Comparison of ENCODE assay signal across 9 mouse cellular contexts in genomic region chr4:124656518-124656853, GRCm38 (mm10). TPM values are rescaled to one million over a fixed set of nuclear protein-coding genes. Genes with fewer than 3 reads are reported as not detected.
DNase-seq lines count a peak whose midpoint lies in the region; ATAC-seq lines count a peak whose summit lies in the region.
"Had no signal": no experiment of that assay in that cellular context is flagged by ENCODE, and none has a peak within 500 bp of the region (broad histone marks: within the 10 kb centered on the region; RNA-seq: fewer than 3 reads in every experiment).

Gene Pou3f1, plus strand, starts transcription at chr4:124656807.

- WGBS in heart, embryonic 15.5 days = 3% methylated on average over 15 of the region's 15 CpGs
- 1% methylated on average over 15 of the region's 15 CpGs for WGBS in hindbrain, embryonic 10.5 days
- 3% methylated on average over 15 of the region's 15 CpGs for WGBS in liver, embryonic 11.5 days

- H3K27me3 ChIP-seq in heart, embryonic 15.5 days = peaks cover 76% of the 10 kb centered on the region
- H3K27me3 ChIP-seq in hindbrain, embryonic 10.5 days (ENCODE audit: insufficient read depth, poor library complexity, severe bottlenecking) = peaks cover 89% of the 10 kb centered on the region
- peaks cover 95% of the 10 kb centered on the region for H3K27me3 ChIP-seq in liver, embryonic 11.5 days (replicated peaks; ENCODE audit: control insufficient read depth, insufficient read depth, low read length)

- peak within 1 kb of the TSS; percentile 55 for H3K9ac ChIP-seq in heart, embryonic 15.5 days
- H3K9ac ChIP-seq in liver, embryonic 11.5 days (ENCODE audit: low read depth, low read length) = peak within 1 kb of the TSS; percentile 14; the same call in 1 of the 2 replicates

- no peak within 1 kb of the TSS for H3K27ac ChIP-seq in heart, embryonic 15.5 days
- peak within 1 kb of the TSS; percentile 84 for H3K27ac ChIP-seq in hindbrain, embryonic 10.5 days
- H3K27ac ChIP-seq in liver, embryonic 11.5 days (ENCODE audit: low read depth, low read length) = no peak within 1 kb of the TSS

- peaks cover 48% of the 10 kb centered on the region for H3K4me1 ChIP-seq in heart, embryonic 15.5 days (replicated peaks)
- peaks cover 84% of the 10 kb centered on the region for H3K4me1 ChIP-seq in hindbrain, embryonic 10.5 days (replicated peaks)
- H3K4me1 ChIP-seq in liver, embryonic 11.5 days (replicated peaks; ENCODE audit: control insufficient read depth, insufficient read depth, low read length) = peaks cover 7% of the 10 kb centered on the region

- peak within 1 kb of the TSS; percentile 99 for H3K4me2 ChIP-seq in heart, embryonic 15.5 days
- H3K4me2 ChIP-seq in liver, embryonic 11.5 days = peak within 1 kb of the TSS; percentile 95

- ATAC-seq in heart, embryonic 15.5 days (replicated peaks; ENCODE audit: insufficient number of reproducible peaks, insufficient read depth, low FRiP score, low read depth) = no peak
- ATAC-seq in liver, embryonic 11.5 days (replicated peaks; ENCODE audit: low FRiP score) = no peak
- ATAC-seq in activated CD4-positive, CD25-positive, alpha-beta regulatory T cell, adult 4 months = no peak

- intact Hi-C loops in heart, postnatal 36 days (cut with DNase I) = no loop called here

- no peak for DNase-seq in heart, postnatal 36 days
- DNase-seq in brain, adult 2 months (ENCODE audit: low read depth, low spot score) = peak; percentile 57
- no peak for DNase-seq in hindbrain, embryonic 10.5 days (ENCODE audit: low spot score)
- no peak for DNase-seq in liver, embryonic 11.5 days (ENCODE audit: low spot score)
- DNase-seq in spleen, adult 18-20 months = no peak
- DNase-seq in c-Kit-positive CD71-positive TER-119-positive erythroid progenitor cells, embryonic 14.5 days (ENCODE audit: low spot score) = no peak

- H3K9me3 ChIP-seq in heart, embryonic 15.5 days (replicated peaks) = no peaks in the 10 kb centered on the region
- H3K9me3 ChIP-seq in hindbrain, embryonic 10.5 days = no peaks in the 10 kb centered on the region
- no peaks in the 10 kb centered on the region for H3K9me3 ChIP-seq in liver, embryonic 11.5 days (ENCODE audit: control insufficient read depth, low read length)

- H3K4me3 ChIP-seq in heart, embryonic 15.5 days = peak within 1 kb of the TSS; percentile 75
- peak within 1 kb of the TSS; percentile 76 for H3K4me3 ChIP-seq in hindbrain, embryonic 10.5 days
- peak within 1 kb of the TSS; percentile 61 for H3K4me3 ChIP-seq in liver, embryonic 11.5 days (ENCODE audit: low read depth, low read length)

- no peaks in the 10 kb centered on the region for H3K36me3 ChIP-seq in heart, embryonic 15.5 days
- H3K36me3 ChIP-seq in hindbrain, embryonic 10.5 days = no peaks in the 10 kb centered on the region
- no peaks in the 10 kb centered on the region for H3K36me3 ChIP-seq in liver, embryonic 11.5 days (ENCODE audit: control insufficient read depth, insufficient read depth, low read length)

RNA-seq across cellular contexts. Expression of gene Pou3f1, which starts in this region (rescaled TPM):
- 0.14 and 0.15 TPM in 2 replicates for polyA plus RNA-seq in heart, embryonic 15.5 days (2015; fragmentation: Nextera tagmentation; extraction: Ambion mirVana)
- total RNA-seq in heart, postnatal 36 days (2021) = under 1 TPM; 0.11 to 0.16 TPM
- 5.2 and 12.9 TPM in 2 replicates for polyA plus RNA-seq in hindbrain, embryonic 10.5 days (2016; fragmentation: Nextera tagmentation; extraction: Ambion mirVana)
- 0.16 and 0.21 TPM in 2 replicates for polyA plus RNA-seq in liver, embryonic 11.5 days (2014; fragmentation: Nextera tagmentation; extraction: Ambion mirVana)
- polyA plus RNA-seq in activated CD4-positive, CD25-positive, alpha-beta regulatory T cell, adult 4 months (2017; shearing (Covaris generic)) = not detected
- total RNA-seq: MEL had no signal
